Mouse (Mus musculus): ENCODE measurements at regions not wholly inside any gene's neighbourhood (a gene's known extent, or its start where the extent isn't known, plus 50 kb on each side); places are given as distances from the start of the nearest gene placed in this dataset.

- ATAC-seq (replicated peaks; ENCODE audit: poor library complexity, severe bottlenecking) = peak; percentile 97
Measured at GRCm38 (mm10) chr6:51129591-51129990, 302.9 kb upstream of the Nfe2l3 start.

- no peak for ATAC-seq (replicated peaks; ENCODE audit: poor library complexity, severe bottlenecking)
Measured at GRCm38 (mm10) chr6:51144762-51145161, 287.7 kb upstream of the Nfe2l3 start.

GRCm38 (mm10) chr6:51145863-51146262 is 286.6 kb upstream of the Nfe2l3 start:
- no peak for ATAC-seq (replicated peaks; ENCODE audit: poor library complexity, severe bottlenecking)

- no peak for ATAC-seq (replicated peaks; ENCODE audit: poor library complexity, severe bottlenecking)
Measured at GRCm38 (mm10) chr6:51148821-51149220, 283.6 kb upstream of the Nfe2l3 start.

- no peak for ATAC-seq (replicated peaks; ENCODE audit: poor library complexity, severe bottlenecking)
Measured at GRCm38 (mm10) chr6:51150066-51150465, 282.4 kb upstream of the Nfe2l3 start.

GRCm38 (mm10) chr6:51150486-51150885 is 282.0 kb upstream of the Nfe2l3 start:
- peak; percentile 46; the same call in 1 of the 2 replicates for ATAC-seq (replicated peaks; ENCODE audit: poor library complexity, severe bottlenecking)

- no peak for ATAC-seq (replicated peaks; ENCODE audit: poor library complexity, severe bottlenecking)
Measured at GRCm38 (mm10) chr6:51150916-51151315, 281.6 kb upstream of the Nfe2l3 start.

GRCm38 (mm10) chr6:51156836-51157370 is 275.6 kb upstream of the Nfe2l3 start:
- ATAC-seq (replicated peaks; ENCODE audit: poor library complexity, severe bottlenecking) = no peak

- ATAC-seq (replicated peaks; ENCODE audit: poor library complexity, severe bottlenecking) = no peak
Measured at GRCm38 (mm10) chr6:51161149-51161548, 271.3 kb upstream of the Nfe2l3 start.

GRCm38 (mm10) chr6:51162208-51163082 is 270.0 kb upstream of the Nfe2l3 start:
- ATAC-seq (replicated peaks; ENCODE audit: poor library complexity, severe bottlenecking) = no peak

GRCm38 (mm10) chr6:51163266-51163665 is 269.2 kb upstream of the Nfe2l3 start:
- ATAC-seq (replicated peaks; ENCODE audit: poor library complexity, severe bottlenecking) = no peak

GRCm38 (mm10) chr6:51163882-51164281 is 268.6 kb upstream of the Nfe2l3 start:
- ATAC-seq (replicated peaks; ENCODE audit: poor library complexity, severe bottlenecking) = no peak

GRCm38 (mm10) chr6:51167028-51167427 is 265.4 kb upstream of the Nfe2l3 start:
- no peak for ATAC-seq (replicated peaks; ENCODE audit: poor library complexity, severe bottlenecking)

- ATAC-seq (replicated peaks; ENCODE audit: poor library complexity, severe bottlenecking) = peak; percentile 48
Measured at GRCm38 (mm10) chr6:51168048-51168447, 264.4 kb upstream of the Nfe2l3 start.

- peak; percentile 24 for ATAC-seq (replicated peaks; ENCODE audit: poor library complexity, severe bottlenecking)
Measured at GRCm38 (mm10) chr6:51168775-51169695, 263.4 kb upstream of the Nfe2l3 start.

GRCm38 (mm10) chr6:51169971-51170411 is 262.5 kb upstream of the Nfe2l3 start:
- ATAC-seq (replicated peaks; ENCODE audit: poor library complexity, severe bottlenecking) = no peak

GRCm38 (mm10) chr6:51170414-51170813 is 262.1 kb upstream of the Nfe2l3 start:
- ATAC-seq (replicated peaks; ENCODE audit: poor library complexity, severe bottlenecking) = peak; percentile 36; the same call in 1 of the 2 replicates

GRCm38 (mm10) chr6:51170871-51171270 is 261.6 kb upstream of the Nfe2l3 start:
- peak; percentile 63 for ATAC-seq (replicated peaks; ENCODE audit: poor library complexity, severe bottlenecking)

GRCm38 (mm10) chr6:51171761-51172160 is 260.7 kb upstream of the Nfe2l3 start:
- ATAC-seq (replicated peaks; ENCODE audit: poor library complexity, severe bottlenecking) = no peak

GRCm38 (mm10) chr6:51172331-51172791 is 260.1 kb upstream of the Nfe2l3 start:
- no peak for ATAC-seq (replicated peaks; ENCODE audit: poor library complexity, severe bottlenecking)
